Mouse (Mus musculus) neural tube, embryonic 11.5 days (tissue): Measurements from ENCODE around the gene Txndc2. TPM values are rescaled to one million over a fixed set of nuclear protein-coding genes. Genes with fewer than 3 reads are reported as not detected.

ENCODE experiments used
- ATAC-seq: fragments of 200-750 bp; cut with Nextera tagmentation; 2 replicates; pipeline ENCODE4 v1.8.0; 2017; ENCODE audit warnings: moderate number of reproducible peaks, mild to moderate bottlenecking, moderate TSS enrichment, moderate library complexity; ENCODE audit not compliant: insufficient read depth, low FRiP score, low TSS enrichment
- DNase-seq: peaks from one replicate; pipeline ENCODE4 v3.0.0-alpha.2; 2015; ENCODE audit warnings: low spot score
- H3K27ac ChIP-seq: fragments of 300-500 bp; sonication (generic); 2 replicates; pipeline ENCODE4 v1.5.1; 2014; ENCODE audit warnings: low read depth, mild to moderate bottlenecking, low read length
- H3K27me3 ChIP-seq: fragments of 300-500 bp; sonication (generic); 2 replicates; pipeline ENCODE4 v1.6.1; 2014; ENCODE audit warnings: mild to moderate bottlenecking, low read length, mixed read lengths; ENCODE audit not compliant: control insufficient read depth, insufficient read depth
- H3K36me3 ChIP-seq: fragments of 300-500 bp; sonication (generic); 2 replicates; pipeline ENCODE4 v1.6.1; 2014; ENCODE audit warnings: mild to moderate bottlenecking, low read length, moderate library complexity, mixed read lengths; ENCODE audit not compliant: control insufficient read depth, insufficient read depth
- H3K4me1 ChIP-seq: fragments of 300-500 bp; sonication (generic); 2 replicates; pipeline ENCODE4 v1.6.1; 2014; ENCODE audit warnings: low read length, mixed read lengths; ENCODE audit not compliant: control insufficient read depth, insufficient read depth
- H3K4me2 ChIP-seq: fragments of 300-500 bp; sonication (generic); 2 replicates; pipeline ENCODE4 v1.6.1; 2014; ENCODE audit warnings: low read depth, mild to moderate bottlenecking, moderate library complexity
- H3K4me3 ChIP-seq: fragments of 300-500 bp; sonication (generic); 2 replicates; pipeline ENCODE4 v1.5.1; 2014; ENCODE audit warnings: low read depth, low read length
- H3K9ac ChIP-seq: fragments of 300-500 bp; sonication (generic); 2 replicates; pipeline ENCODE4 v1.6.1; 2014; ENCODE audit warnings: mild to moderate bottlenecking, low read length
- H3K9me3 ChIP-seq: fragments of 300-500 bp; sonication (generic); 2 replicates; pipeline ENCODE4 v1.6.1; 2016; ENCODE audit warnings: low read length; ENCODE audit not compliant: control insufficient read depth
- WGBS: fragments of 180-500 bp; shearing (Covaris S2); extraction: QIAGEN DNeasy Blood & Tissue Kit; methylation state at CpG from one replicate; pipeline ENCODE4 v1.1.7; 2014; 5-methylcytosine and 5-hydroxymethylcytosine counted together
- polyA plus RNA-seq: library from polyadenylated mRNA; unstranded; fragments of >200 nt; fragmentation: Nextera tagmentation; extraction: Ambion mirVana; gene quantifications from 2 replicates; pipeline ENCODE4 v1.2.1, GENCODE M21; 2014

The Txndc2 gene
- polyA plus RNA-seq, 1 experiment from 2014 or later: 0.12 TPM

- no peaks in the 10 kb centered on the region for H3K4me1 ChIP-seq
- H3K27ac ChIP-seq: no peak overlapping the region
- H3K4me2 ChIP-seq: no peak overlapping the region
- no peaks in the 10 kb centered on the region for H3K27me3 ChIP-seq
- no peak overlapping the region for H3K4me3 ChIP-seq
- H3K9me3 ChIP-seq: no peaks in the 10 kb centered on the region
- H3K9ac ChIP-seq: no peak overlapping the region
- ATAC-seq: no peak
- no peaks in the 10 kb centered on the region for H3K36me3 ChIP-seq
- DNase-seq: no peak
- WGBS: 91% methylated on average over 3 of the region's 3 CpGs
Observed at GRCm38 (mm10) chr17:65662662-65663061, 20.7 kb upstream of the Txndc2 start.

- Histone ChIP-seq H3K4me1 (no peaks in the 10 kb centered on the region), H3K4me3 (no peak overlapping the region), H3K9ac (no peak overlapping the region), H3K27me3 (no peaks in the 10 kb centered on the region), H3K9me3 (no peaks in the 10 kb centered on the region), H3K4me2 (no peak overlapping the region), H3K27ac (no peak overlapping the region), H3K36me3 (no peaks in the 10 kb centered on the region)
- 92% methylated on average over 2 of the region's 2 CpGs for WGBS
- DNase-seq: no peak
- no peak for ATAC-seq
Observed at GRCm38 (mm10) chr17:65658416-65658815, 16.4 kb upstream of the Txndc2 start.

- Histone ChIP-seq H3K4me3 (no peak overlapping the region), H3K9me3 (no peaks in the 10 kb centered on the region), H3K27me3 (no peaks in the 10 kb centered on the region), H3K27ac (no peak overlapping the region), H3K9ac (no peak overlapping the region), H3K4me1 (no peaks in the 10 kb centered on the region), H3K36me3 (no peaks in the 10 kb centered on the region), H3K4me2 (no peak overlapping the region)
- ATAC-seq (no peak), DNase-seq (no peak)
- 93% methylated on average over 9 of the region's 9 CpGs for WGBS
Observed at GRCm38 (mm10) chr17:65657958-65658357, 16.0 kb upstream of the Txndc2 start.

- Histone ChIP-seq H3K4me1 (no peaks in the 10 kb centered on the region), H3K4me2 (no peak overlapping the region), H3K36me3 (no peaks in the 10 kb centered on the region), H3K9me3 (no peaks in the 10 kb centered on the region), H3K27me3 (no peaks in the 10 kb centered on the region), H3K27ac (no peak overlapping the region), H3K4me3 (no peak overlapping the region), H3K9ac (no peak overlapping the region)
- ATAC-seq: no peak
- no peak for DNase-seq
- WGBS: 91% methylated on average over 6 of the region's 6 CpGs
Observed at GRCm38 (mm10) chr17:65656731-65657130, 14.8 kb upstream of the Txndc2 start.

GRCm38 (mm10) chr17:65656076-65656475 lies 14.1 kb upstream of the Txndc2 start:
- DNase-seq (no peak), ATAC-seq (no peak)
- Histone ChIP-seq H3K4me3 (no peak overlapping the region), H3K4me1 (no peaks in the 10 kb centered on the region), H3K36me3 (no peaks in the 10 kb centered on the region), H3K4me2 (no peak overlapping the region), H3K9ac (no peak overlapping the region), H3K27me3 (no peaks in the 10 kb centered on the region), H3K27ac (no peak overlapping the region), H3K9me3 (no peaks in the 10 kb centered on the region)
- 93% methylated on average over 8 of the region's 8 CpGs for WGBS

- Histone ChIP-seq H3K4me3 (no peak overlapping the region), H3K36me3 (no peaks in the 10 kb centered on the region), H3K27ac (no peak overlapping the region), H3K27me3 (no peaks in the 10 kb centered on the region), H3K9ac (no peak overlapping the region), H3K9me3 (no peaks in the 10 kb centered on the region), H3K4me2 (no peak overlapping the region), H3K4me1 (no peaks in the 10 kb centered on the region)
- 86% methylated on average over 4 of the region's 4 CpGs for WGBS
- ATAC-seq: no peak
- DNase-seq: no peak
Observed at GRCm38 (mm10) chr17:65655608-65656007, 13.6 kb upstream of the Txndc2 start.

- Histone ChIP-seq H3K9me3 (no peaks in the 10 kb centered on the region), H3K4me1 (no peaks in the 10 kb centered on the region), H3K36me3 (no peaks in the 10 kb centered on the region), H3K4me3 (no peak overlapping the region), H3K27me3 (no peaks in the 10 kb centered on the region), H3K4me2 (no peak overlapping the region), H3K27ac (no peak overlapping the region), H3K9ac (no peak overlapping the region)
- 97% methylated on average over 6 of the region's 6 CpGs for WGBS
- ATAC-seq (no peak), DNase-seq (no peak)
Observed at GRCm38 (mm10) chr17:65650598-65650997, 8.6 kb upstream of the Txndc2 start.

- Histone ChIP-seq H3K27ac (no peak overlapping the region), H3K4me2 (no peak overlapping the region), H3K9me3 (no peaks in the 10 kb centered on the region), H3K4me1 (no peaks in the 10 kb centered on the region), H3K27me3 (no peaks in the 10 kb centered on the region), H3K9ac (no peak overlapping the region), H3K36me3 (no peaks in the 10 kb centered on the region), H3K4me3 (no peak overlapping the region)
- DNase-seq: no peak
- no peak for ATAC-seq
- 90% methylated on average over 2 of the region's 2 CpGs for WGBS
Observed at GRCm38 (mm10) chr17:65649175-65649493, 7.2 kb upstream of the Txndc2 start.

- DNase-seq (no peak), ATAC-seq (no peak)
- Histone ChIP-seq H3K27ac (no peak overlapping the region), H3K9ac (no peak overlapping the region), H3K36me3 (no peaks in the 10 kb centered on the region), H3K4me2 (no peak overlapping the region), H3K4me3 (no peak overlapping the region), H3K27me3 (no peaks in the 10 kb centered on the region), H3K9me3 (no peaks in the 10 kb centered on the region), H3K4me1 (no peaks in the 10 kb centered on the region)
- 88% methylated on average over 9 of the region's 9 CpGs for WGBS
Observed at GRCm38 (mm10) chr17:65648371-65649174, 6.6 kb upstream of the Txndc2 start.
